Mouse (Mus musculus) kidney, postnatal 14 days (tissue): ENCODE measurements at regions not wholly inside any gene's neighbourhood (a gene's known extent, or its start where the extent isn't known, plus 50 kb on each side); places are given as distances from the start of the nearest gene placed in this dataset.
A peak's percentile ranks its signal among the peaks of the same experiment; 100 is the strongest.

Source experiments
- DNase-seq: peaks from one replicate; pipeline ENCODE4 v3.0.0; 2022; ENCODE audit warnings: mixed read lengths

- no peak for DNase-seq
Measured at GRCm38 (mm10) chr6:127355112-127355511, 91.5 kb upstream of the Parp11 start.

DNA sequence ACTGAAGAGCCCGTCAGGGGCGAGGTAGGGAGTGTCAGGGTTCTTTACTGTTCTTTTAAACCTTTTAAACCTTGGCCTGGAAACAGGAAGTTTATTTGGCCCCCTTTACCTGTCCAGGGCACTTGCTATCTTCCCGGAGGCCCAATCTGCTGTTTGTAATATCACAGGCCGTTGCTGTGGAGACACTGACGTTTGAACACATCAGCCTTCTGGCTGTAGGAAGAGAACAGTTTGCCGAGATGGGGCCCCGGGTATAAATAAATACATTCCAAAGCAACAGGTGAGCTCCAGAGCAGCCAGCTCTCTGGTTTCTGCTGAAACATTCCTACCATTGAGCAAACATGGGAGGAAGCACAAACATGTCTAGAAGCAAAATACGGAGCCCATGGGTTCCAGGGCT is 90.2 kb upstream of the Parp11 start:
- no peak for DNase-seq

DNA sequence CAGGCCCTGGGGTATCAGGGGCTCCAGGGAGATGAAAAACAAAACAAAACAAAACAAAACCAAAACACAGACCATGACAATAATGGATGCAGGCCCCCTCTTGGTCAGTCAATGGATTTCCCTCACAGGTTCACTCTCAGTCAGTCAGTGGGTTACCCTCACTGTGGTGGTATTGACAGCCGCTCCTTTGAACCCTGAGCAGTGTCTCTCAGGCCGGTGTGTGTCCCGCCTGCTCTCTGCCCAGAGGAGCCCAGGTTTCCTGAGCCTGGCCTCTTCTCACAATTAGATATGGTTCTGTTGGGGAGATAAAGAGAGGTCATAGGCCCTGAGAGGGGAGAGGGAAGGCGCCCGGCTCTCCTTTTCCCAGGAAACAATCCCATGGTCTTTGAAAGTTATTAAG is 87.8 kb upstream of the Parp11 start:
- DNase-seq = no peak

GRCm38 (mm10) chr6:127359391-127359874 is 87.2 kb upstream of the Parp11 start:
- peak; percentile 75 for DNase-seq

DNA sequence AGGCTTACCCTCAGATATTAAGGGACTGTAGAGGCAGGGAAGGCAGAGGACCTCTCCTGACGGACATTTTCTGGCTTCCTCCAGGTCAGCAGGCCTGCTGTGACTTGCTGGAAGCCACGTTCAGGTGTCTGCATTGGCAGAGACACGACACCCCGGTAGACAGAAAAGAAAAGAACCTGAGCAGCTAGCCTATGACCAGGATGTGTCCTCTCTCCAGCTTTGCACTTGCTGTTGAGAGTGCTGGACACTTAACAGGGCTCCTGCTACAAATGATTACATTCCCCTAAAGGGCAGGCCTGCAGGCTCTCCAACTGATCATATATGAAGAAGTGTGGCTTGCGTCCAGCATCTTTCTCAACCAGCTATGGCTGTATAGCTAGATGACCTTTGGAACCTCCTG is 84.5 kb upstream of the Parp11 start:
- DNase-seq = no peak

GRCm38 (mm10) chr6:127362966-127363752 is 83.5 kb upstream of the Parp11 start:
- no peak for DNase-seq

GRCm38 (mm10) chr6:127363871-127364590 is 82.6 kb upstream of the Parp11 start:
- DNase-seq = no peak

DNA sequence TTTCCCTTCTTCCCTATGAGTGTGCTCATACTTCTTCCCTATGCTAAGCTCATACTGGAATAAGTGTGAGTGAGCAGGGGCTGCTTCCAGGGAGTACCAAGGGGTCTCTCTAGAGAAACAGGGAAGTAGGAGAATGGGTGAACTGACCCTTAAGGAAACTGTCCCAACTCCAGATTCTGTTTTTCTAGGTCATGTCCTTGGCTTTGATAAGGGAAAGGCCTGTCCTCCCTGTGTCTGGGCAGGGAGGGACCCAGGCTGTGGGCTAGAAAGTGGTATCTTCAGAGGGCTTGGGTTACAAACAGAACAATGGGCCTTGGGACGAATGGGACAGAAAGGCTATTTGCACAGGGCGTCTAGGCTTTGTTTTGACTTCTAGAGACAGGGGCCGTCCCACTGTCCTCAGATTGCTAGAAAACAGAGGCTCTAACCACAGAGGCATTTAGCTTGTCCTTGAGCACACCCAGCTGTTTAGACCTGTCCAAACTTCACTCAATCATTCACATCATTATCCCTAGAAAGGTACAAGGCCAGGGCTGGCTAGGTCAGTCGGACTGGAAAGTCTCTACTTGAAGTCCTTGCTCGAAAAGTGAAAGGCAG is 82.0 kb upstream of the Parp11 start:
- no peak for DNase-seq

GRCm38 (mm10) chr6:127365246-127365645 is 81.4 kb upstream of the Parp11 start:
- DNase-seq = no peak

- no peak for DNase-seq
Measured at GRCm38 (mm10) chr6:127365651-127366050, 81.0 kb upstream of the Parp11 start.

GRCm38 (mm10) chr6:127373052-127373451 is 73.6 kb upstream of the Parp11 start:
- no peak for DNase-seq

DNA sequence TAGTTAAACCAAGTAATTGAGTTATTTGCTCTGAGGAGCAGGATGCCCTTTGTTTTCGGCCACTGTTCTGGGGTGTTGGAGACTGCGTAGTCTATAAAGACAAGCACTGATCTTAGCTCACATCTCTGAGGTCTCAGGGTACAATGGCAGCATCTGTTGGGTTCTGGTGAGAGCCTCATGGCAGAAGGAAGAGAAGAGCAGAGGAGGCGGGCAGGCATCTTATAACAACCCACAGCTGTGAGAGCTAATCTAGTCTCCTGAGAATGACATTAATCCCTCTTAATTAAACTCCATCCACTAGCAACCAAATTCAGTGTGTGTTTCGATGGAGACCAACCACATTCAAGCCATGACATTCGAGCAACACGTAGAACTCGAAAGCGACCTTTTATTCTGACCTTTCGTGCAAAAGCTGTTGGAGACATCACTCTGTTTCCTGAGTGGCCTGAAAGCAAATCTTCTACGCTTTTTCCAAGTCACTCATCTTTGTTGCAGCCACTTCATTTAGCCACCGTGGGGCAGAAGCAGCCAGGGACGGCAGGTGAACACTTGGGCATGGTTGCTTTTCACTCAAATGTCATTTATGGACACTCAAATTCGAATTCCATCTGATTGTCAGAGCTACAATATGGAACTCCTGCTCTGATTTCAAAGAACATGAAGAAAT is 72.7 kb upstream of the Parp11 start:
- DNase-seq = no peak

- DNase-seq = peak; percentile 45
Measured at GRCm38 (mm10) chr6:127374464-127375143, 72.0 kb upstream of the Parp11 start.

- DNase-seq = no peak
Measured at GRCm38 (mm10) chr6:127375144-127375529, 71.5 kb upstream of the Parp11 start.

DNA sequence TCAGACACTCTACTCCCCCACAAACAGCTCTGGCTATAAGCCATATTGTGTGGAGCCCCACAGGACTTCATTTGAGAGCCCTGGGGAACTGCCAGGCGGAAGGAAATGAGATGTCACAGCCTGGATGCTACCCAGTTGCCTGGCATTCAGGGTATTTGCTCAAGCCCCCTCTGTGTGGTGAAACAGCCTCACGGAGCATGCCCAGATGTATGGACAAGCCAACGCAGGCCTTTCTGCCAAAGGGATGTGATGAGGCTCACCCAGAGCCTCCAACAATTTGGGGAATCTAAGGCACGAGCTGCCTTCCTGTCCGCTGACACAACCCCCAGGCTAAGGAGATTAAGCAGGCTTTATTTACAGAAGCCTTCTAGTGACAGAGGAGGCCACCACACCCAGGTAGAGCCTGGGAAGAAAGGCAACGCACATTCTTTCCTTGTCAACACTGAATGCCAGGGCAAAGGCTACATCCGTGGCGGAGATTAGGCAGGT is 70.9 kb upstream of the Parp11 start:
- DNase-seq = no peak

DNA sequence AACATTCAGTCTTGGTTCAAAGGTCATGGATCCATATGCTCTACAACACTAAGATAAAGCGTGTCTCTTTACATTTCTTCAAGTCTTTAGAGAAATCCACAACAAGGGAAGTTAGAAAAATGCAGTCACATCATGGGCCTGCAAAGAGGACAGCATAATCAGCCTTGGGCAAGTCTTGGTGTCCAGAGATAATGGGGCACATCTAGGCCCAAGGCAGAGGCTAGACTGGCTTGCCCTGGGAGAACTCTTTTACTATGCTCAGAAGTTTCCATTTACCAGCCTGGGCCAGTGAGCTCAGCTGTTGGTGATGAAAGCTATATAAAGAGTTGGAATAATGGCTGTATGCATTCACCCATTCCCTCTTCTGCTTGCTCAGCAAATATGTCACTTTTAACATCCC is 67.9 kb upstream of the Parp11 start:
- no peak for DNase-seq

DNA sequence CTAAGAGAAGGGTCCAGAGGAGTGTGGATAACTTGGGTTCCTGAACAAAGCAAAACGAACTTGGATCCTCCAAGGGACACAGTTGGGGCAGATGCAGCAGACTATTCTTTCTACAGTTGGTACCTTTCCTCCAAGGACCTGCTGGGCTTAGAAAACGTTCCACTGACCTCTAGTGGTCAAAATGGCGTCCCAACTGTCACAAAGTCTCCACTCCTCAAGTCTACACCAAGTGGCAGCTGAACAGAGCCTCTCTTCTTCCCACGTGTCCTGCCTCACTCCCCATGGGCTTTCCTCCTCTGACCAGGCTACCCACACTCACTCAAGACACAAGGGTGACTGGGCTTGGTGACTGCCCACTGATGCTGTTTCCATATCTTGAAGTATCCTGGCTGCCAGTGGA is 67.1 kb upstream of the Parp11 start:
- peak; percentile 53 for DNase-seq

DNA sequence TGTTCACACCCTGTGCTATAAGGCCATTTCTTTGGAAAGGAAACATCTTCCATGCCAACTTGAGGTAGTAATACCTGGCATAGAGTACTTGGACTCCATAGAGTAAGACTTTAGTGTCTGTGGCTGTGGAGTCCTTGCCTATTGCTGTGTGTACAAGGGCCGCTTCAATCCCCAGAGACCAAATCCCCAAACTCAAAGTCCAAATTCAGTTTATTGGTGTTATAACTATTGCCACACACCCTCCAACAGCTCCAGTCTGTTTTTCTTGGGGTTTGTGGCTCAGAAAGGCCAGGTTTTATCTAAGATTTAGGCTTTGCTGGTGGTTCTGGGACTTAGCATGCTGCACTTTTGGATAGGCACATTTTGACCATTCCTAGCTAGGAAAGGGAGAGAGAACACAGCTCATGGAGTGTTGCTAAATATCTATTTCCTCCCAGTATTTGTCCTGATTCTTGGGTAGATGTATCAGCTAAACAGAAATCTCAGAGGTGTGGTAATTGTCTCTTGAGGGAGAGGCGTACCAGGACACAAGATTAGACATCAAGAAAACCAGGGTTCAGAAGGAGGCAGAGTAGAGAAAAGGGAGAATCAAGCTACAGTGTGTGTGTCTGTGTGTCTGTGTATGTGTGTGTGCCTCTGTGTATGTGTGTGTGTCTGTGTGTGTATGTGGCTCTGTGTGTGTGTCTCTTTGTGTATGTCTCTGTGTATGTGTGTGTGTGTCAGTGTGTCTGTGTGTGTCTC is 65.3 kb upstream of the Parp11 start:
- no peak for DNase-seq

- no peak for DNase-seq
Measured at GRCm38 (mm10) chr6:127391258-127392011, 55.2 kb upstream of the Parp11 start.

DNA sequence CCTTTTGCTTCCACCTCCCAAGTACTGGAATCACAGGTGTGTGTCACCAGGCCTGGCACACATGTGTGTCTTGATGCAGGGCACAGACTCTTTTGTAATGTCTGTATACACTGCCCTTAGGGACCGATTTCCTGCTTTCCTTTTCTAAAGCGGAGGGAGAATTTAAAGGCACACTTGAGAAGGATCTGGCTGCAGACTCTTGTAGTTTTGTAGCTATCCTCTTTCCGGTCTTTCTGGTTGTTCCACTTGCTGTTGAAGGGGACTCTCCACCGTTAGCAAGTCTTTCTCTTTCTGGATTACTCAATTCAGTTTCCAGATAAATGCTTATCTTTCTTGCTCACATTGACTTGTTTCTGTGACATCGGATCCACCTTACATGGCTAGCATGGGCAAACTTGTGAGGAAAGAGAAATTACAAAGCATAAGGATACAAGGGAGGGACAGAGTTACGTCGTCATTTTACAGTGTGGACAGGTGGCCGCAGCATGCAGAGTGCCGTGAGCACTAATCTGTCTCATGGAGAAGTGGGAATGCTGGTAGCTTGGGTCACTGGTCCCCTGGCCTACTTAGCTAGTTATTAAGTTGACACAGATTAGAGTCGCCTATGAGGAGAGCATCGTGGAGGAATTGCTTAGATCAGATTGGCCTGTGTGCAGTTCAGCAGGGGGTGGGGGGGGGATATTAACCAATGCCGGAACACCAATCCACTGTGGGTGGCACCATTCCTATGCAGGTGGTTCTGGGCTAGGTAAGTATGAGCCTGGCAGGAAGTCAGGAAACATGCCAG is 54.4 kb upstream of the Parp11 start:
- DNase-seq = no peak
